Mouse (Mus musculus) lung, postnatal 0 days (tissue): ENCODE measurements around the gene Adcy6.

Experiments
- CTCF ChIP-seq: IDR thresholded peaks from 2 replicates; pipeline ENCODE4 v1.5.1; 2016; ENCODE audit warnings: antibody characterized with exemption, mild to moderate bottlenecking
- EP300 ChIP-seq: IDR thresholded peaks from 2 replicates; pipeline ENCODE4 v1.6.1; 2016; ENCODE audit warnings: antibody characterized with exemption, mild to moderate bottlenecking, control low read depth

GRCm38 (mm10) chr15:98652174-98652573 lies 42.3 kb upstream of the Adcy6 start:
- TF ChIP-seq EP300 (no peak), CTCF (no peak)
